Mouse (Mus musculus): ENCODE measurements around the gene Itgb4.

DNA sequence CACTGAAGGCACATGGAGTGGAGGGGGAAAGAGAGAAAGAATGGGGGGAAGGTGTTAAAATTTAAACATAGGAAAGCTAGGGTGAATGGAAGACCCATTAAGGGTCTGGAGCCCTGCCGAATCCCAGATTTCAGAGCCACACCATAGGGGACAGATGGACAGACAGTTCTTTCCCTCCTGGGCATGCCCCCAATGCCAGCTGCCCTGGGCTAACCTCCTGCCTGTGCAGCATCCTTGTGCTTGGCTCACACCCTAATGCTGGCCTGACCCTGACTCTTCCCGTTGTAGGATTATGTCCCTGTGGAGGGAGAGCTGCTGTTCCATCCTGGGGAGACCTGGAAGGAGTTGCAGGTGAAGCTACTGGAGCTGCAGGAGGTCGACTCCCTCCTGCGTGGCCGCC lies 23.2 kb downstream of the Itgb4 start:
- TF ChIP-seq CTCF (IDR thresholded peaks at IDR 0.05; ENCODE audit: low read depth) (no peak), EP300 (optimal IDR thresholded peaks at IDR 0.05) (no peak)
